ENCODE assay signal across 9 mouse cellular contexts in genomic region chr17:31294363-31295214, GRCm38 (mm10). TPM values are rescaled to one million over a fixed set of nuclear protein-coding genes. Genes with fewer than 3 reads are reported as not detected.
A peak's percentile ranks its signal among the peaks of the same experiment; 100 is the strongest.
DNase-seq lines count a peak whose midpoint lies in the region; ATAC-seq and TF ChIP-seq lines count a peak whose summit lies in the region.
"Had no signal": no experiment of that assay in that cellular context is flagged by ENCODE, and none has a peak within 500 bp of the region (broad histone marks: within the 10 kb centered on the region; RNA-seq: fewer than 3 reads in every experiment).

No protein-coding gene starts in this region.

- no peak for ATAC-seq in kidney, postnatal 0 days (replicated peaks; ENCODE audit: low FRiP score, low read depth)
- ATAC-seq in hindbrain, embryonic 13.5 days (ENCODE audit: low FRiP score) = no peak
- ATAC-seq in neural tube, embryonic 13.5 days (ENCODE audit: low read depth) = no peak
- no peak; the same call in 1 of the 2 replicates for ATAC-seq in granulocyte monocyte progenitor cell, adult 5-6 weeks (replicated peaks; ENCODE audit: poor library complexity, severe bottlenecking)

- no peak overlapping the region for H3K9ac ChIP-seq in kidney, postnatal 0 days (ENCODE audit: low read depth, low read length)
- H3K9ac ChIP-seq in ES-E14 (ENCODE audit: insufficient read depth, low read depth, low read length, poor library complexity, severe bottlenecking) = peak overlapping the region; percentile 41; the same call in 1 of the 2 replicates
- no peak overlapping the region for H3K9ac ChIP-seq in hindbrain, embryonic 13.5 days
- no peak overlapping the region for H3K9ac ChIP-seq in neural tube, embryonic 13.5 days
- H3K9ac ChIP-seq: limb, embryonic 12.5 days had no signal

- WGBS in kidney, postnatal 0 days = 78% methylated on average over 15 of the region's 15 CpGs
- WGBS in hindbrain, embryonic 13.5 days = 89% methylated on average over 15 of the region's 15 CpGs
- WGBS in neural tube, embryonic 13.5 days = 88% methylated on average over 15 of the region's 15 CpGs

- no peak overlapping the region for H3K4me3 ChIP-seq in kidney, postnatal 0 days (replicated peaks; ENCODE audit: low read depth, low read length)
- peak overlapping the region; percentile 76 to 83 for H3K4me3 ChIP-seq in ES-E14 (ENCODE audit: insufficient read depth in 1 of 2, low read depth in 1 of 2, low read length in 2 of 2, poor library complexity in 1 of 2, severe bottlenecking in 1 of 2)
- 0 out of 2 replicates have a peak overlapping the region, but pooled peaks have one; percentile 63 for H3K4me3 ChIP-seq in hindbrain, embryonic 13.5 days
- H3K4me3 ChIP-seq in neural tube, embryonic 13.5 days = 0 out of 2 replicates have a peak overlapping the region, but pooled peaks have one; percentile 52
- H3K4me3 ChIP-seq: limb, embryonic 12.5 days had no signal

- peak; percentile 49 for TF ChIP-seq CTCF in kidney, postnatal 0 days (IDR thresholded peaks at IDR 0.05; ENCODE audit: low read depth)

- H3K36me3 ChIP-seq in kidney, postnatal 0 days (ENCODE audit: insufficient read depth, low read length) = no peaks in the 10 kb centered on the region
- no peaks in the 10 kb centered on the region for H3K36me3 ChIP-seq in ES-E14 (ENCODE audit: control insufficient read depth, insufficient read depth, low read length, poor library complexity, severe bottlenecking)
- no peaks in the 10 kb centered on the region for H3K36me3 ChIP-seq in hindbrain, embryonic 13.5 days
- H3K36me3 ChIP-seq in neural tube, embryonic 13.5 days = no peaks in the 10 kb centered on the region
- H3K36me3 ChIP-seq: limb, embryonic 12.5 days had no signal

- H3K4me2 ChIP-seq in kidney, postnatal 0 days (ENCODE audit: low read length) = no peak overlapping the region
- peak overlapping the region; percentile 91; the same call in 1 of the 2 replicates for H3K4me2 ChIP-seq in hindbrain, embryonic 13.5 days
- H3K4me2 ChIP-seq in neural tube, embryonic 13.5 days = 0 out of 2 replicates have a peak overlapping the region, but pooled peaks have one; percentile 82

- H3K4me1 ChIP-seq in kidney, postnatal 0 days (replicated peaks; ENCODE audit: insufficient read depth, low read length) = peaks cover 13% of the 10 kb centered on the region; the same call in 1 of the 2 replicates
- peaks cover 7 to 17% of the 10 kb centered on the region in 2 experiments for H3K4me1 ChIP-seq in ES-E14 (ENCODE audit: control insufficient read depth in 2 of 2, insufficient read depth in 2 of 2, low read length in 2 of 2, poor library complexity in 1 of 2)
- peaks cover 45% of the 10 kb centered on the region for H3K4me1 ChIP-seq in hindbrain, embryonic 13.5 days (replicated peaks)
- H3K4me1 ChIP-seq in neural tube, embryonic 13.5 days (replicated peaks) = peaks cover 49% of the 10 kb centered on the region

- DNase-seq in kidney, postnatal 0 days (ENCODE audit: low spot score) = no peak
- DNase-seq in kidney, adult 8-10 months = no peak
- DNase-seq in ES-E14 (ENCODE audit: low read depth, low spot score) = no peak
- DNase-seq in layer of hippocampus, adult 8-10 months (ENCODE audit: low spot score in 2 of 2) = no peak
- DNase-seq in adrenal gland, postnatal 4 days (ENCODE audit: low spot score in 2 of 2) = no peak

- no peak overlapping the region for H3K27ac ChIP-seq in kidney, postnatal 0 days
- H3K27ac ChIP-seq in ES-E14 (ENCODE audit: insufficient read depth, low read depth, low read length, poor library complexity, severe bottlenecking) = peak overlapping the region; percentile 72
- 0 out of 2 replicates have a peak overlapping the region, but pooled peaks have one; percentile 89 for H3K27ac ChIP-seq in hindbrain, embryonic 13.5 days
- peak overlapping the region; percentile 84; the same call in 1 of the 2 replicates for H3K27ac ChIP-seq in neural tube, embryonic 13.5 days (replicated peaks)
- H3K27ac ChIP-seq: limb, embryonic 12.5 days had no signal

- H3K27me3 ChIP-seq in kidney, postnatal 0 days (ENCODE audit: insufficient read depth, low read length) = no peaks in the 10 kb centered on the region
- H3K27me3 ChIP-seq in hindbrain, embryonic 13.5 days = no peaks in the 10 kb centered on the region
- no peaks in the 10 kb centered on the region for H3K27me3 ChIP-seq in neural tube, embryonic 13.5 days

- H3K9me3 ChIP-seq in kidney, postnatal 0 days (replicated peaks; ENCODE audit: low read length) = no peaks in the 10 kb centered on the region
- H3K9me3 ChIP-seq in ES-E14 (ENCODE audit: control insufficient read depth, insufficient read depth, low read depth, low read length) = no peaks in the 10 kb centered on the region
- H3K9me3 ChIP-seq in hindbrain, embryonic 13.5 days = no peaks in the 10 kb centered on the region
- H3K9me3 ChIP-seq in neural tube, embryonic 13.5 days = no peaks in the 10 kb centered on the region
- H3K9me3 ChIP-seq: limb, embryonic 12.5 days had no signal

- in situ Hi-C loops in ES-E14 (cut with MboI; ENCODE audit: low sequenced_read_pairs in 2 of 2, unreplicated experiment in 2 of 2) = no loop called here

TF ChIP-seq in ES-E14, 5 proteins besides CTCF, POLR2A, EP300 and RAD21:
- TF ChIP-seq ZC3H11A (IDR thresholded peaks at IDR 0.05; ENCODE audit: borderline replicate concordance, low read depth, low read length) = no peak
- no peak for TF ChIP-seq MAFK (IDR thresholded peaks at IDR 0.05; ENCODE audit: insufficient read depth, low read depth, low read length)

RNA-seq across cellular contexts. Expression of gene Slc37a1, which starts 8.0 kb away (rescaled TPM):
- polyA plus RNA-seq in kidney, postnatal 0 days (2015; fragmentation: Nextera tagmentation; extraction: Ambion mirVana) = 2.8 and 3.9 TPM in 2 replicates
- total RNA-seq in ES-E14 (2012; rRNA removed) = 37.5 and 64.8 TPM in 2 replicates
- 13.2 and 15.5 TPM in 2 replicates for polyA plus RNA-seq in hindbrain, embryonic 13.5 days (2015; fragmentation: Nextera tagmentation; extraction: Ambion mirVana)
- polyA plus RNA-seq in neural tube, embryonic 13.5 days (2015; fragmentation: Nextera tagmentation; extraction: Ambion mirVana) = 13.3 and 14.6 TPM in 2 replicates
- total RNA-seq in layer of hippocampus, adult 8-10 months (2022) = 1 to 10 TPM; 7.3 to 9.3 (median 8.5) TPM
- total RNA-seq in granulocyte monocyte progenitor cell, adult 5-6 weeks (2014; fragmentation: Nextera tagmentation) = 6.2 and 8.0 TPM in 2 replicates
- 7.4 and 8.4 TPM in 2 replicates for total RNA-seq in granulocyte monocyte progenitor cell, adult 5-6 weeks (2017)
- 10 to 100 TPM; 14.2 to 14.9 TPM for total RNA-seq in adrenal gland, postnatal 4 days (2021)

RNA-seq across cellular contexts. Expression of gene Rsph1, which starts 17.4 kb away (rescaled TPM):
- 1.3 and 2.2 TPM in 2 replicates for polyA plus RNA-seq in kidney, postnatal 0 days (2015; fragmentation: Nextera tagmentation; extraction: Ambion mirVana)
- 1.4 and 1.9 TPM in 2 replicates for total RNA-seq in ES-E14 (2012; rRNA removed)
- 5.4 and 9.0 TPM in 2 replicates for polyA plus RNA-seq in hindbrain, embryonic 13.5 days (2015; fragmentation: Nextera tagmentation; extraction: Ambion mirVana)
- 2.2 and 2.3 TPM in 2 replicates for polyA plus RNA-seq in neural tube, embryonic 13.5 days (2015; fragmentation: Nextera tagmentation; extraction: Ambion mirVana)
- 10 to 100 TPM; 12.3 to 18.6 (median 15.4) TPM for total RNA-seq in layer of hippocampus, adult 8-10 months (2022)
- 3.6 TPM in 1 of 2 replicates, not detected in the other for total RNA-seq in granulocyte monocyte progenitor cell, adult 5-6 weeks (2014; fragmentation: Nextera tagmentation)
- 0.88 and 1.2 TPM in 2 replicates for total RNA-seq in granulocyte monocyte progenitor cell, adult 5-6 weeks (2017)
- total RNA-seq in adrenal gland, postnatal 4 days (2021) = 1 to 10 TPM; 5.5 TPM
